Mouse (Mus musculus): ENCODE measurements at regions not wholly inside any gene's neighbourhood (a gene's known extent, or its start where the extent isn't known, plus 50 kb on each side); places are given as distances from the start of the nearest gene placed in this dataset.

DNA sequence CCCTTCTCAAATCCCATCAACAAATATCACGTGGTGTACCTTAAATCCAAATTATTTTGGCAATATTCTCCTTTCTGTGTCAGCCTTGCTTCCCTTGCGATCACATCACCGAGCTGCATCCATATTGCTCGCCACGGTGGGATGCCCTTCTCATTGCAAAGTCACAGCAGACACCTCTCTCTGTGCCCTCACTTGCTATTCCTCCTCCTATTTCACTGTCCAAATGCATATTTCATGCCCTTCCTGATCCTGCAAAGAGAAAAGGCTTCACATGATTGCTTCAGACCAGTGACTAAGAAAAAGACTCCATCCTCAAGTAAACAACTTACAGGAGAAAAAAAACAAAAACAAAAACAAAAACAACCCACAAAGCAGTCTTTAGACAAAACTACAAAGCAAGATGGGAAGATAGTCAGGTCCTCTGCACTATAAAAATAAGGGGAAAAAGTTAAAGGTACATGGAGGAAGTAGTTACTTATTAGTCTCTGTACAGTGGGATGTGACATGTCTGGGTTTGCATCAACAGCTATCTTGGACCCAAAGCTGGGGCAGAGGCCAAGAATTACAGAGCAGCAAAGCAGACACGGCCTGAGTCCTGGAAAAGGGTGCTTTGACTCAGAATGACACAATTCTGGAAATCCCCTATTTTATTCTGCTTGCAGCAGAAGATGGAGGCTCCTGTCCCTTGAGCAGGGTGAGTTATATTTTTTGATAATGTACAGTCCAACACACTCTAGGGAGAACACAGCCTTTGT lies 349.3 kb downstream of the Zfp619 start:
- DNase-seq = peak; percentile 21

- DNase-seq = peak; percentile 5
Observed at GRCm38 (mm10) chr7:39867451-39867850, 349.9 kb downstream of the Zfp619 start.

DNA sequence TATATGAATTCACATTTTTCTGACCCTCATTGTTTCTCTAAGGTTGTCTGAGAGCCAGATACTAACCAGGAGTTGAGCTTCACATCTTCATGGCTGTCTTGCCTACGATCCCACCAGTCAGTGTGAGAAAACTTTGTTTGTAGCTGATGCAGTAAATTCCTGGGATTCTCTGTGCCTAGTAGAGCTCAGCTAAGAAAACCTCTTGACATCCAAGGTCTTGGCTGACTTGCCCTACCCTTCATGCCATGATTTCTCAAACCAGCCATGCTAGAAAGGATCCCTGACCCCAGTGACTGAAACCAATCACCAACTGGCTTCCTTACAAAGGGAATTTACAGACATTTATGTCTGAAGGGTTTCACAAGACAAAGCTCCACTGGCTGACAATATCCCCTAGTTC lies 364.5 kb downstream of the Zfp619 start:
- DNase-seq = no peak

DNA sequence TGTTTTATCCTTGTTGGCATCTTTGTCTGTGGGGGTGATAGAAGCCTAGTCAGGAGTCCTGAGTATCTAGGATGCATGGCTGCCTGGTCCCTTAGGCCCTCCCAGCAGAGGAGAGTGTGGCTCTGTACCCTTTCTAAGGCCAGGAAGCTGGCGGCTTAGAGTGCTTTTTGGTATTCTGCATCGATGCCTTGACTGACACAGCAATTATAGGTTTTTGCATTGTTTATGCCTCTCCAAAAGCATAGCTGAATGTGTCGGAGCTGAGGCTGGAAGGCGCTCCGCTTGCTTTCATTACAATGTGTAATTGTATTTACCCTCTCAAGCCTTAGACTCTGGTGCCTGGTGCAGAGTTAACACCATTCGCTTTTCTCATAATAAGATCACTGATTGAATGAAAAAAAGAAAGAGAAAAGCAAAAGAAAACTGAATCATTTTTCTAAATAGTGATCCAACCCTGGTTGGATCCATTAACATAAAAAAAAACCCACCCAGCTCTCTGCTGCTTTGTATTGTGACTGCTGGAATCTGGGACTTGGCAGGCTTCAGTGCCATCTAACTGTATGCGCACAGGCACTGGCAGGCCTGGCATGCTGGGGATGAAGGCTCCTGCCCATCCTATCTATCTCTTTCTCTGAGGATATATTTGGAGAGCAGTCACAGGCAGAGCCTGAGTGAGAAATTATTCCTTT lies 376.8 kb downstream of the Zfp619 start:
- no peak for DNase-seq

DNA sequence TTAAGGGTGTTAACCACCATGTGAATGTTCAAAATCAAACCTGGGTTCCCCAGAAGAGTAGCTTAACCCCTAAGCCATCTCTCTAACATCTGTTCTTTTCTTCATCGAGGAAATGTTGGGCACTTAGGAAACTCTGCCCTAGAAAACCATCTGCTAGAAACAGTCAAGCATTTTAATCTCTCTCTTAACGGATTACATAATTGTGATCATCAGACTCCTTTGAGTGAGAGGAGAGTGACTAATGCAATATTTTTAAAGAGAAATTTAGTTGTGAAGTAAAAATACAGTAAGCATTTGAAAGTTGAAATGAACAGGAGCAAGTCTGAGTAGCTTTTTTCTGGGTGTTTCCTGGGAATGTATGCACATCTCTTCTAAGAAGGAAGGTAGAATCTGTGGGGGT lies 379.4 kb downstream of the Zfp619 start:
- no peak for DNase-seq

DNA sequence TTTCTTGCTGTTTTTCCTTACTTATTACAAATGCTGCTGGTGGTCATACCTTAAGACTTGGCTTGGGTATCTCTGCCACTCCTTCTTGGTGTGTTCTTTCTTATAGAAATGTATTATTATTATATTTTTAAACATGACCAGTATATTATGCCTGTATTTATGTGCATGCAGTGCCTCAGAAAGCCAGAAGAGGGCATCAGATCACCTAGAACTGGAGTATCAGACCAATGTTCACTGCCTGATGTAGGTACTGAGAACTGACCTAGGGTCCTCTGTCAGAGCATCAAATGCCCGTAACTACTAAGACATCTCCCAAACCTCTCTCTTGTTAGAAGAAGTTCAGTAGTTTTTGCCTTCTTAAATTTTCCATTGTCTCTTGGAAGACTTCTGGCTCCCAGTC lies 380.7 kb downstream of the Zfp619 start:
- no peak for DNase-seq

DNA sequence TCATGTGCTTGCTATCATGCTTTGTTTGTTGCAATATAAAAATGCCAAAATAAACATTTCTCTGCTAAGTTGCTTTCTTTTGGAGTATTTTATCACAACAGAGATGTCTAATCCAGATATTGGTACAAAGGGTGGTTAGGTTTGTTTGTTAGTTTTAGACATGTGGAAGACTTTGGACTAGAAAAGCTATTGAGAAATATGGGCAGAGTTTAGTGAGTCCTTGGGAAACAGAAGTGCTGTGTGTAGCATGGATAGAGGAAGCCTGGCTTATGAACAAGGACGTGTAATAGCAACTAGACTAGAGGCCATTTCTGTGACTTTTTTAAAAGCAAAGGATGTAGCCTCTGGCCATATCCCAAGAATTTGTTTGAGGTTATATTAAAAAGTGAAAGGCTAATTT lies 416.4 kb downstream of the Zfp619 start:
- no peak for DNase-seq

- DNase-seq = no peak
Observed at GRCm38 (mm10) chr7:39937262-39937661, 419.7 kb downstream of the Zfp619 start.

DNA sequence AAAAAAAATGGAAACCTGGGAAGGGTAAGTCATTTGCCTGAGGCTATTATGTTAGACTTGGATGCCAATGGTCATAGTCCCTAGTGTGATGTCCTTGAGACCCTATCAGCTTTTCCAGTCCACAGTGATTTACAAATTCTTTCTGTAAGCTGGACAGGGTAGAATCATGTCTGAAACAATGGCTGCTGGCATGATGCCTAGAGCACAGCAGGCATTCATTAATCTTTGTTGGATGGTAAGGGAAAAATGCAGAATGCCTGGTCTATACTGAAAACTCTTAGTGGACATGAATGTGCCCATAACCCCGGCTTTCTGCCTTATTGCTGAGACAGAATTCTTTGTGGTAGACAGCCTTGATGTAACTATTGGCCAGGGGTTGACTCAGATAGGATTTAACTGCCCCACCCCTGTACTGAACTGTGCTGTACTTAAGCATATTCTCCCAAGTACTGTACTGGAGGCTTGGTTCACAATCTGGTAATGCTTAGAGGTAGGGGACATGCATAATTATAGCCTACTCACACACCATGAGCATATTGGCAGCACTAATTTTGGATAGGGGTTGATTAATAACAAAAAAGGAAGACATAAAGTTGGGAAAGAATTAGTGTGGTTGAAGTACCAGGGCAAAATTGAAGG lies 424.8 kb downstream of the Zfp619 start:
- DNase-seq = peak; percentile 37

GRCm38 (mm10) chr7:39954110-39954509 lies 436.5 kb downstream of the Zfp619 start:
- DNase-seq = peak; percentile 27

DNA sequence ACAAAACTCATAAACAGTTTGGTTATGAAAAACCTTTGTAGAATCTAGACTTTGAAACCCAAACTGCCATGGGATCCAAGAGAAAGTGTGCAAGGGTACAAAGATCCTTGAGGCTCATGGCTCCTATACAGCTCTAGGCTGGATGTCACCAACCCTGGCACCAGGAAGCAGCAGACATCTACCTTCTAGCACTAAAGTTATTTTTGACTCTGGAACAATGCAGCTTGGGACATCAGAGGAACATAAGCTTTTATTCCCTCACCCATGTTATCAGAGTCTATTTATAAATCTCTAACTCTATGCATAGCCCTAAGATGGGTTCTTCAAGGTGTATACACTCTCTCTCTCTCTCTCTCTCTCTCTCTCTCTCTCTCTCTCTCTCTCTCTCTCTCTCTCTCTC lies 437.4 kb downstream of the Zfp619 start:
- DNase-seq = peak; percentile 14

DNA sequence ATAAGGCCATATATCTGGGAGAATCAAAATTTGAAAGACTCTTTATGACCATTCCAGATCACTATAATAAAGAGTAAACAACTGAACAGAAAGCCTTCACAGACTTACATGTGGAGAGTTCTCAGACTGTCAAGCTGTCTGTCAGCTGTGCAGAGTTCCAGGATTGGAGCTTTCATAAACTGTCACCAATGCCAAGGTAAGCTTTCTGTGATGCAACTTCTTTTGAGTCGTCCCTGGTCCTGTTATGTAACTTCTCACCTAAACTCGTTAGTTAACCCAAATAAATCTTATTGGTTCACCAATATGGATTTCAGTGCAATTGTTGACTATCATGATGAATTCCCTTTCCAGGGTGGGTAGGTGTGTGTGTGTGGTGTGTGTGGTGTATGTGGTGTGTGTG lies 460.6 kb downstream of the Zfp619 start:
- DNase-seq = no peak

DNA sequence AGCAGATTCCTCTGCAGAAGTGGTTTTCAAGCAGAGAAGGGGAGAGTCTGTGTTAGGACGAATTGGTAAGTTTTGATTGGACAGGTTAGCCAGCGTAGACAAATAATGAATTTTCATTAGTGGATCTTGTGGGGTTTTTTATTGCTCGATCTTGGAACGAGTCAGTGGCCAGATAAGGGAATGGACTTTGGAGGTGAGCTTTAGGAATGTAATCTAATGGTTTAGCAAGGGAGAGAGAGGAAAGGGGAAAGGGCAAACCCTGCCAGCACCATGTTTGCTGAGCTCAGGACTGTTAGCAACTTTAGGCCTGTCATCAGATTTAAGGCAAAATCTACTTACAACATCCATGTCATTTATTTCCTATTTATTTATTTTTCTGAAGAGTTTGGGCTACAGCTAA lies 464.1 kb downstream of the Zfp619 start:
- no peak for DNase-seq
